Mouse (Mus musculus) urinary bladder, postnatal 36 days (tissue): ENCODE measurements around the gene Zp3.
A peak's percentile ranks its signal among the peaks of the same experiment; 100 is the strongest.

Experiments used
- DNase-seq, 2 experiments: peaks; one replicate each; pipeline ENCODE4 v3.0.0; 2022; ENCODE audit warnings: low spot score in 2 of 2, mixed read lengths in 1 of 2

Gene Zp3

DNA sequence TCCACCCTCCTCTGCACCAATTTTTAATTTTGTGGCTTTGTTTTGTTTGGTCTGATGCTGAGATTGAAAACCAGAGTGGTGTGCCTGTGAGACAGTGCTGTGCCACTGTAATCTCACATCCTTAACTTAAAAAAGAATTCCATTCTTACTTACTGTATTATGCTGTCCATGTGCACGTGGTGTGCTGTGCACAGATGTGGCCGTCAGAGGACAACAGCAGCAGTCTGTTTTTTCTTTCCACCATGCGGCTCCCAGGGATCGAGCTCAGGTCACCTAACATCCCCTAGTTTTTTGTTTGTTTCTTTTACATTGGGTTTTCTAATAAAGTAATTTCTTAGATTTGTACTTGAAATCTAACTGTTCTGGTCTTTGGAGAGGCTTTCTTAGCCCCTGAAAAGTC lies 24.6 kb downstream of the Zp3 start:
- DNase-seq, result no peak

DNA sequence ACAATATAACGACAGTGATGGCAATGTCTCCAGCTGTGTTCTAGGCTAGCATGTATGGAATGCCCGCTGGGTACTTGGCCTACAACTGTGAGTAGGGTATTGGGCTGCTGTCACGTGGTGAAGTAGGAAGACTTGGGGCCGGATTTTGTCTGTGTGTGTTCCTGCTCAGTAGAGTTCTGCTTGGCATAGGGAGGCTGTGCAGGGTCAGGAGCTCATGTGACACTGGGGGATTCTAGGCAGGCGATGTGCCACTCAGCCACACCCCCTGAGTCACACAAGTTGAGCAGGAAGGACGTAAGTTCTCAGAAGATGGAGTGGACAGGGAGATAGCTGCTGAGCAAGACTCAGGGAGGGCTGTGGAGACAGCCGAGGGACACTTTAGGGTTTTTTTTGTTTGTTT lies 27.8 kb downstream of the Zp3 start:
- no peak for DNase-seq

DNA sequence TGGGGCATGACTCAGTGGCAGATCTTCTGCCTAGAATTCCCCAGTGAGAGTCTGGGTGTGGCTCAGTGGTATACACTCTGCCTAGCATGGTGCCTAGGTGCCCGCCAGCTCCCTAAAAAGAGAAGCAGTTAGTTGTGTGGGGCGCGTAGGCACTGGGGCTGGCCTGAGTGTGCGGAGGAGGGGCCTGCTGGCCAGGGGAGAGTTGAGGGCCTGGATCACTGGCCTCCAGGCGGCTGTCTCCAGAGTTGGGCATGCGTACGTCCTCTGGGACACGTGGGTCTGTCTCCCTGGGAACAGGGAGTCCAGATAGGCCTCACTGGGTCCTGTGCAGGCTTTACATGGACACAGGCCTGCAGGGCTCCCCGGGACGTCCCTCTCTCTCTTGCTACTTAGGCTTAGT lies 35.0 kb downstream of the Zp3 start:
- peak in 1 of 2 experiments; percentile 48 for DNase-seq

DNA sequence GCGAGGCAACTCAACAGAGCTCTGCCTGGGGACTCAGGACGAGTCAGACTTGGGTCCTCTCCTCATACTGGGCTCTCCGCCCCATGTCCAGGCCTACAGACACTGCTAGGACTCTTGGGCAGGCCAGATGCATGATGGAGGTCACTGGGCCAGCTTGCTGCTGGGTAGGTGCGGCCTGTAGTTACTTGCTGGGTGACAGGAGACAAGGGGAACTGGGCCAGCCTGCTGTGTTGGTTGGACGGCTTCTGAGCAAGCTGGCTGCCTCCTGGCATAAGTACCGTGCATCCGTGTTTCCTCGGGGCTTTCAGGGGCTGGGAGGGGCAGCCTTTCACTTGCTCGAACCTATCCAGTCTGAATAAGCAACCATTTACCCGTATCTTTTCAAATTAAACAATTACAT lies 35.7 kb downstream of the Zp3 start:
- DNase-seq, result peak; percentile 64 to 80

DNA sequence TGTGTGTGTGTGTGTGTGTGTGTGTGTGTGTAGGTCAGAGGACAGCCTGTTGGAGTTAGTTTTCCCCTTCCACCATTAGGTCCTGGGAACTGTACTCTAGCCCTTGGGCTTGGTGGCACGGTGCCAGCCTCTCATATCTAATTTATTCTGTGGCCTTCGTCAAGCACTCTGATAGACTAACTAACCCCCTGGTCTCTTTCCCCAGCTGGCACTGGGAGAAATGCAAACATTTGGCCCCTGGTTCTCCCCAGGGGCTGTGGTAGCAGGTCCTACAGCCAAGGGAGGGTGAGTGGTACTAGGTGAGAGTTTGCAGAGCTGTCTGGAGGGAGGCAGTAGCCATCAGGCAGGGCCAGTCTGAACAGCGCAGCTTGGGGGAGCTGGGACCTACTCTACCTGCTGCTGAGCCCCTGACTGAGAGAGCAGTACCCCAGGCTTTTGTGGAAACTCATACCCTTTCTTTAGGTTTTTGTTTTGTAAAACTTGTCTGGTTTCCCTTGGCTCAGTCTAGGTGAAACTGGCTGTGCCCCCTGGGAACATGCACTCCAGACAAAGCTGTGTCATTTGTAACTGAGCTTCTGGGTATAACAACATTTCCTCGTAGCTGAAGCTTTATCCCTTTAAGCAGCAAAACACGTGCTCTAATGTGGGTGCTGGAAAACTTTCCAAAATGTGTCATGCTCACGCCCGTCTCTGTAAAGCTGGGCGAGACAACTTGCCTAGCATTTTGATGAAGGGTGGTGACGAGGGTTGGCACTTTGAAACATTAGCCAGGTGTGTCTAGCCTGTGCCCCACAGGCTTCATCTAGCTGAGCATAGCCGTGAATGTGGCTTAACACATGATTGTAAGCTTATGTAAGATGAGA lies 36.3 kb downstream of the Zp3 start:
- DNase-seq, result peak; percentile 31 to 60

DNA sequence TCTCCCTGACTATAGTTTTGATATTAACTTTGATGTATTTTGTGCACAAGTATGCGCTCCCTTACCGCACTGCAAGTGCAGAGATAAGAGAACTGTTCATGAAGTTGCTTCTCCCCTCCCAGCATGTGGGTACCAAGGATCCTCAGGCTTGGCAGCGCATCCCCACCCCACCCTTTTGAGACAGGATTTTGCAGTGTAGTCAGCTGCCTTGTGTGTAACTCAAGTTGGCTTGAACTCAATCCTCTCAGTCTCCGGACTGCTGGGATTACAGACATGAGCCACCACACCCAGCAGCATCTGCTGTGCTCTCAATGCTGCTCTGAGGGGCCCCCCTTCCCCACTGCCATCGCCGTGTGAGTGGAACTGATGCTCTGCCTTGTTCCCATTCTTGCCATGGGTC lies 37.4 kb downstream of the Zp3 start:
- DNase-seq, result no peak

DNA sequence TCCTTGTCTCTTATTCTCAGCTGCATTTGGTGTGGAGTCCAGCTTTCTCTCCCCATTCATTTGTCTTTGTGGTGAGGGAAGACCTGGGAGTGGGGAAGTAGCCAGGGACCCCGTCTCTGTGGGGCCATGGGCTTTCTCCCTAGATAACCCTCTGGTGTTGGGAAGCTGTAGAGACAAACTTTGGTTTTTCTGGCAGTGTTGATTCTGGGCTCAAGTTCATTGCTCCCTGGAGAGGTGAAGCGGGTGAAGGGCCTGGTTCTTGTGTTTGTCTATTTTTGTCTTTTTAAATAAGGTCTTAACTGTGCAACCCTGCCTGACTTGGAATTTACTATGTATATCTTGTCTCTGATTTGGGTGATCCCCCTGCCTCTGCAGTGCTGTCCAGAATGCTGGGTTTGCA lies 38.8 kb downstream of the Zp3 start:
- DNase-seq, result no peak

DNA sequence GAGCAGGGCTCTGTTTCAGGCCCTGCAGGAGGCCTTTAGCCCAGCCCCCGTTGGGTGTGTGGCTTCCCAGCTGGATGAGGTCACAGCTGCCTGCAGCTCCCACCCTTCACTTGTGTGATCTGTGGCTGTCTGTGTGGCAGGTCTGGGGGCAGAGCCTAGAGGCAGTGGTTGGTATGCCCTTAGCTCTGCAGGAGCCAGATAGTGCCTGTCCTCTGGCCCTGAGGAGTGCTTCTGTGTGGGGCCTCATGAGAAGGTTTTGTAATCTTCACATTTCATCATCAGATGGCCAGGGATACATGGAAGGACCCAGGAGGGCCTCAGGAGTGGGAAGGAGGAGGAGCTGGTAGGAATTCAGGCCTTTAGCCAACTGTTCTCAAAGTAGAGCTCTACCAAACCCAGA lies 40.0 kb downstream of the Zp3 start:
- no peak for DNase-seq

DNA sequence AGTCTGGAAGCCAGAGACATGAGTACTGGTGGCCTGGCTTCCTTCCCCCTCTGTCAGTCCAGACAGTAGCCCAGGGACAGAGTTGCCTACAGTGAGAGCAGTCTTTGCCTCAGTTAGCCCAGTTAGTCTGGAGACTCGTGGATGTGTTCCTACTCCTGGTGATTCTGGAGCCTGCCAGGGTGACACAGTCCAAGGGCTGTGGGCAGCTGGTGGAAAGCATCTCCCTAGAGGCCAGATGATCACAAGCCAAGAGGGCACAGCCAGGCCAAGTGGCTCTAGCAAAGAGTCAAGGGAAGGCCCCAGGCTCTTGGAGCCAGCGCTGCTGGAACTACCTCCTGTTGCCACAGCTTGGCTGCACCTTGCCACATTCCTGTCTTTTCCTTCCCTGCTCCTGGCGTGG lies 45.8 kb downstream of the Zp3 start:
- peak in 1 of 2 experiments; percentile 57 for DNase-seq

DNA sequence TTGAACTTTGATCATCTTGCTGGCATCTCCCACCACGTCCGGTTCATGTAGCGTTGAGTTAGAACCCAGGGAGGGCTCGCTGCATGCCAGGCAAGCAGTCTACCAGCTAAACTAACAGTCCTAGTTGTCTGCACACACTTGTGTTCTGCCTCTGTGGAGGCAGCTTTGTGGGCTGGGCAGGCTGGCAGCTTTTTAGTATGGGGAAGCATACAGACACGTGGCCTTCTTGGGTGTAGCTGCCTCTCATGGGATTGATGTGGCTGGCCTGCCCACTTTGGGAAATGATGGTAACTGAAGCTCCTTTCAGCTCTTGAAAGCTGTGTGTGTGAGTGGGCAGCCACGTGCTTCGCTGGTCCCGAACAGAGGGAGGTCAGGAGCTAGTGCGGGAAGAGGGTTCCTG lies 47.0 kb downstream of the Zp3 start:
- DNase-seq, result no peak

DNA sequence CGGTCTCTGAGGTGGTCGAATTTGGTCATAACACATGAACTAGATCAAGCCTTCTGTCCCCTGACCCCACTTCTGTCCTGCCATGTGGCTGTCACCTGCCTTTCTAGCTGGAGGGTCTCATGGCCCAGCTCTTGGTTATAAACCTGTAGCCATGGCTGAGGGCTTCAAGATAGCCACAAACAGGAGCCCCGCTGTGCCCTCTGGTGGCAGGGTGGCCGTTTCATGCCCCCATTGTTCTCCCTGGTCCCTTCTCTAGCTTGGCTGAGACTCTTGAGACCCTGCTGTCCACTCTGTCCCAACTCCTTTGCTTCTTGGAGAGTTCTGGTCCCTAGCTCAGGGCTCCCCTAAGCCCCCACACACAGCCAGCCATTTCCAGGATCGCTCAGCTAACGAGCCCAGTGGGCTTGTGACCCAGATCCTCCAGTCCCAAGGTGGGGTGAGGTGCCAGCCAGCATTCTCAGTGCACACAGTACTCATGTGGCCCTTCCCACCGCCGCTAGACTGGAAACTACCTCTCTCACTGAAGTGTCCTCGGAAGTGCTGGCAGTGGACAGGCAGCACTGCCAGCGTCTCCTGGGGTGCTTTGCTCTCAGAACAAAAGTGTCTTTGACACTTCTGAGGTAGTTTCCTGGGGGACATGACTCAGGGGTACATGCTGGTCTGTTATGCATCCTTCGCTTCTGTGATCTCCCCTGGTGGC lies 47.9 kb downstream of the Zp3 start:
- no peak for DNase-seq

DNA sequence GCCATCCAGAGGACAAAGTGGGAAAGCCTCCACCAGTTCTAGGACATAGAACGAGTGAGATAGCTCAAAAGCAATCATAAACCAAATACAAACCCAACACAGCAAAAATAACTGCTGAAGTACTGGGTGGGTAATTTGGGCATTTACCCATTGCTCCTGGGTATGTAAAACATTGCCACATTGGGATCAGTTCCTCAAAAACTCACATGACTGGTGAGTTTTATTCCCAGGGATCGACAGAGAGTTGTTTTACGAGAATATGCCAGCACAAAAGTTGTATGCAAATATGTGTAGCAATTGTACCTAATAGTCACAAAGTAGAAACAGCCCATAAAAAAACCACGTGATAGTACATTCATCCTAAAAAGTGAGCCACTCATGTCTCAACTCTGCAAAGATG lies 55.0 kb downstream of the Zp3 start:
- no peak for DNase-seq

DNA sequence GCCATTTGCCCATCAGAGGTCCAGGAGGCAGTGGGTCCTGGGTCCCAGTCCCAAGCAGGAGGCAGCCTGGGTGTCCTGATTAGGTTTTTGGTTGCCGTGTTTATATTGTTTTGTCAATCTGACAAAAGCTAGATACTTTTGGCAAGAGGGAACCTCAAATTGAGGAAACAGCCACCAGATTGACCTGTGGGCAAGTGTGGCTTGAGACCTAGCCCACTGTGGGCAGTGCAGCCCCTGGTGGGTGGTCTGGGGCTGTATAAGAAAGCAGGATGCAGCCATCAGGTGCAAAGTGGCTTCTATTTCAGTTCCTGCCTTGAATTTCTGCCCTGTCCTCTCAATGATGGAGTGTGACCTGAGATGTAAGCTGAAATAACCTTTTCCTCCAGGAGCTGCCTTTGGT lies 55.4 kb downstream of the Zp3 start:
- no peak for DNase-seq

DNA sequence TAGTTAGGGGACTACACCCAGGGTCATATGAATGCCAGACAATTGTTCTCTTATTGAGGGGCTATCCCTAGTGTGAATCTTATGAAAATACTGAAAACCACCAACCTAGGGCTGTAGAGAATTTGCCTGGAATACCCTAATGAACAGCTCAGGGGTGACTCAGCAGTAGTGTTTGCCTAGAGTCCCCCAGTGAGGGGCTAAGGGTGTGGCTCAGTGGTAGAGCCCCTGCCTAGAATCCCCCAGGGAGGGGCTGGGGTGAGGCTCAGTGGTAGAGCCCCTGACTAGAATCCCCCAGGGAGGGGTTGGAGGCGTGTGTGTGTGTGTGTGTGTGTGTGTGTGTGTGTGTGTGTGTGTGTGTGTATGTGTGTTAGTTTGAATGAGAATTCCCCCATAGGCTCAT lies 56.8 kb downstream of the Zp3 start:
- no peak for DNase-seq
